Mouse (Mus musculus): Measurements from ENCODE around the gene Klhdc7a. TPM values are rescaled to one million over a fixed set of nuclear protein-coding genes. Genes with fewer than 3 reads are reported as not detected.

The Klhdc7a gene
- 2.8 TPM for polyA plus RNA-seq (2014; fragmentation: Illumina TruSeq; extraction: RNeasy Lipid Tissue Mini Kit (QIAGEN cat#74804); ENCODE audit: low read depth, low replicate concordance)

GRCm38 (mm10) chr4:139967922-139968321 is at the start of gene Klhdc7a:
TSS of gene Klhdc7a (minus strand) at chr4:139968026.

Other genes starting within 250 kb of the Klhdc7a start
- gene Pax7, start 134.5 kb downstream of the Klhdc7a start, polyA plus RNA-seq (2014; fragmentation: Illumina TruSeq; extraction: RNeasy Lipid Tissue Mini Kit (QIAGEN cat#74804); ENCODE audit: low read depth, low replicate concordance): not detected

All from sigmoid colon, adult 10 weeks (tissue).